Mouse (Mus musculus): ENCODE measurements around the gene Unc13d. TPM values are rescaled to one million over a fixed set of nuclear protein-coding genes. Genes with fewer than 3 reads are reported as not detected.

The Unc13d gene
- total and polyA plus RNA-seq, 3 experiments = 8.9 to 15.7 (median 14.0) TPM

- no peak for TF ChIP-seq KAT2A (IDR thresholded peaks at IDR 0.05; ENCODE audit: insufficient replicate concordance, low read length)
These were observed 9.7 kb upstream of the Unc13d start (continued) for GRCm38 (mm10) chr11:116087194-116088130.

DNA sequence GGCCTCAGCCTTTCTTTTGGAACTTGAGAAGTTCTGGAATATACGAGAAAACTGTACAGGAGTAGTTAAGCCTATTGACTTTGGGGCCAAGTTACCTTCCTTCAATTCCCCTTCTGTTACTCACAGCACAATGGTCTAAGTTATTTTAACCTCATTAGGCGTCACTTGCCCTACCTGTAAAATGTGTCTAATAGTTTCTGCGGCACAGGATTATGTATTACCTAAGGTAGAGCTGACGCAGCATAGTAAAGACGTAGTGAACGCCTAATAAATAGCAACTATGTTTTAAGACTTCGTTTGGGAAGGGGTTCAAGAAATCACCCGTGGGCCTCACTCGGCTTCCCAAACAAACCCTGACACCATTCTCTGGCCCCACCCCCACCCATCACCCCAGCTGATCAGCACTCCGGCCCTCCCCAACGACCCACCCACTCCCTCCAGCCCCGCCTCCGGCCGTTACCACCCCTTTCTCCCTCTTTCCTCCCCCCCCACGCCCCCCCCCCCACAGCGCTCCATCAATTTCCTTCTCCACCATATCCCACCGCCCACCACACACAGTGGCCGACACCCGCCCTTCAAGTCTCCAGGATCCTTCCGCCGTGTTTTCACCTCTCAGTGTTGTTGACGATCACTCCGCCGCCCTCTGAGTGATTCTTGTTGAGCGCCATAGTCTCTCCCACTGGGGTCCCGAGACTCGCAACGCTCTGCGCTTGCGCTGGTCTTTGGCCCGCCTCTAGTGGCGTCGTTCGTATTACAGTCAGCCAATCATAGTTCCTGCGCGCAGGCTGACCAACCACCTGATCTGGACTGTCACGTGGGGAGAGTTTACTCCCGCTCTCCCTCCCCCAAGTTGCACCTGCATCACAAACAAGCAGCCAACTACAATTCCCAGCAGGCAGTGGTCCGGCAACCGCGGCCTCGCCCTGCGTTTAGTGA lies 8.8 kb upstream of the Unc13d start, which contains the start of gene Wbp2:
Gene Wbp2 (minus strand): TSS at position 738 of the 936 bp plus-strand sequence.
- peaks cover 23 to 40% of the 10 kb centered on the region in 2 experiments for H3K36me3 ChIP-seq (replicated peaks in 1 of 2; ENCODE audit: control insufficient read depth in 1 of 2, insufficient read depth in 1 of 2, low read length in 1 of 2)
- in situ Hi-C loops (cut with MboI; ENCODE audit: low pct_ligation_motif_present, low pct_unique_long_range_greater_than_20kb, low sequenced_read_pairs) = loop anchor here (5.0 kb wide), 1 partner anchor 46 kb away; the partner anchor contains the start of gene Trim65
- TF ChIP-seq MAZ (IDR thresholded peaks at IDR 0.05; ENCODE audit: low read depth, low read length) (peak; percentile 99), USF1 (IDR thresholded peaks at IDR 0.05; ENCODE audit: low read depth, low read length) (peak; percentile 98), CHD1 (IDR thresholded peaks at IDR 0.05; ENCODE audit: low read depth, low read length) (peak; percentile 88; the same call in 1 of the 2 replicates), MYC (IDR thresholded peaks at IDR 0.05; ENCODE audit: low read depth, low read length) (peak; percentile 90), GABPA (IDR thresholded peaks at IDR 0.05; ENCODE audit: insufficient replicate concordance, low read depth, low read length) (peak; percentile 95; the same call in 1 of the 2 replicates), PAX5 (IDR thresholded peaks at IDR 0.05; ENCODE audit: low read length) (no peak), JUND (conservative IDR thresholded peaks at IDR 0.05; ENCODE audit: low read depth, low read length) (no peak), RAD21 (IDR thresholded peaks at IDR 0.05; ENCODE audit: low read depth, low read length) (no peak), NELFE (IDR thresholded peaks at IDR 0.05; ENCODE audit: low read depth, low read length) (peak; percentile 90), POLR2AphosphoS2 (IDR thresholded peaks at IDR 0.05; ENCODE audit: low read depth, low read length) (peak; percentile 67; the same call in 1 of the 2 replicates), NRF1 (IDR thresholded peaks at IDR 0.05; ENCODE audit: low read depth, low read length) (peak; percentile 100), EP300 (IDR thresholded peaks at IDR 0.05; ENCODE audit: low read length) (no peak), IRF4 (IDR thresholded peaks at IDR 0.05; ENCODE audit: low read depth, low read length) (peak; percentile 53), JUN (IDR thresholded peaks at IDR 0.05; ENCODE audit: insufficient read depth, low read depth, low read length) (no peak), ELF1 (IDR thresholded peaks at IDR 0.05; ENCODE audit: low read depth, low read length) (peak; percentile 77), ZMIZ1 (IDR thresholded peaks at IDR 0.05; ENCODE audit: low read depth, low read length) (peak; percentile 74), ZC3H11A (IDR thresholded peaks at IDR 0.05; ENCODE audit: low read depth, low read length) (no peak), CHD2 (IDR thresholded peaks at IDR 0.05; ENCODE audit: low read length) (peak; percentile 79), E2F4 (IDR thresholded peaks at IDR 0.05; ENCODE audit: insufficient replicate concordance, low read depth, low read length) (0 out of 2 replicates have a peak, but pooled peaks have one; percentile 66), MAFK (IDR thresholded peaks at IDR 0.05; ENCODE audit: insufficient replicate concordance, low read length) (peak; percentile 41; the same call in 1 of the 2 replicates), ETS1 (conservative IDR thresholded peaks at IDR 0.05; ENCODE audit: low read depth, low read length) (peak; percentile 70), ZKSCAN1 (IDR thresholded peaks at IDR 0.05; ENCODE audit: borderline replicate concordance, low read depth, low read length) (no peak), POLR2A (IDR thresholded peaks at IDR 0.05; ENCODE audit: low read depth, low read length) (peak; percentile 80), HCFC1 (IDR thresholded peaks at IDR 0.05; ENCODE audit: low read depth, low read length) (peak; percentile 93; the same call in 1 of the 2 replicates), SIN3A (IDR thresholded peaks at IDR 0.05; ENCODE audit: low read length) (peak; percentile 93; the same call in 1 of the 2 replicates), TCF12 (IDR thresholded peaks at IDR 0.05; ENCODE audit: low read depth, low read length) (peak; percentile 73), RCOR1 (conservative IDR thresholded peaks at IDR 0.05; ENCODE audit: low read depth, low read length) (0 out of 2 replicates have a peak, but pooled peaks have one; percentile 69), MAX (IDR thresholded peaks at IDR 0.05; ENCODE audit: low read length) (peak; percentile 98), CTCF (conservative IDR thresholded peaks at IDR 0.05 in 1 of 2, IDR thresholded peaks at IDR 0.05 in 1 of 2; ENCODE audit: low read depth in 2 of 2, low read length in 2 of 2) (no peak), MXI1 (IDR thresholded peaks at IDR 0.05; ENCODE audit: low read depth, low read length) (peak; percentile 69), BHLHE40 (IDR thresholded peaks at IDR 0.05; ENCODE audit: low read depth, low read length) (peak; percentile 99)

More for the DNA sequence above, 8.8 kb upstream of the Unc13d start, which contains the start of gene Wbp2:
- H3K9me3 ChIP-seq (replicated peaks; ENCODE audit: low read length) = no peaks in the 10 kb centered on the region
- peak within 1 kb of the TSS; percentile 58 for H3K9ac ChIP-seq (ENCODE audit: insufficient read depth, low read depth)
- H3K27me3 ChIP-seq (replicated peaks) = no peaks in the 10 kb centered on the region
- H3K4me3 ChIP-seq (replicated peaks in 1 of 3; ENCODE audit: low read depth in 2 of 3, low read length in 2 of 3, poor library complexity in 1 of 3) = peak within 1 kb of the TSS; percentile 63 to 96 (median 63)
- H3K27ac ChIP-seq (ENCODE audit: insufficient read depth, low read depth) = peak within 1 kb of the TSS; percentile 46
- dilution Hi-C loops (cut with MboI; ENCODE audit: extremely low pct_ligation_motif_present, extremely low pct_unique_long_range_greater_than_20kb, low sequenced_read_pairs) = no loop called here
- peak; percentile 100 for DNase-seq (ENCODE audit: extremely low read depth)
- peaks cover 3 to 35% of the 10 kb centered on the region in 2 experiments for H3K4me1 ChIP-seq (ENCODE audit: control insufficient read depth in 1 of 2, insufficient read depth in 2 of 2)
- peak within 1 kb of the TSS; percentile 94 for H3K4me2 ChIP-seq (ENCODE audit: insufficient read depth, low read depth, poor library complexity, severe bottlenecking)
- H3K79me2 ChIP-seq (replicated peaks; ENCODE audit: control insufficient read depth, extremely low read depth, insufficient read depth, poor library complexity, severe bottlenecking) = peaks cover 16% of the 10 kb centered on the region
